Mouse (Mus musculus) neural tube, embryonic 11.5 days (tissue): ENCODE results near the gene Epc2. TPM values are rescaled to one million over a fixed set of nuclear protein-coding genes. Genes with fewer than 3 reads are reported as not detected.

Experiments
- ATAC-seq: fragments of 200-750 bp; cut with Nextera tagmentation; 2 replicates; pipeline ENCODE4 v1.8.0; 2017; ENCODE audit warnings: moderate number of reproducible peaks, mild to moderate bottlenecking, moderate TSS enrichment, moderate library complexity; ENCODE audit not compliant: insufficient read depth, low FRiP score, low TSS enrichment
- DNase-seq: peaks from one replicate; pipeline ENCODE4 v3.0.0-alpha.2; 2015; ENCODE audit warnings: low spot score
- H3K27ac ChIP-seq: fragments of 300-500 bp; sonication (generic); 2 replicates; pipeline ENCODE4 v1.5.1; 2014; ENCODE audit warnings: low read depth, mild to moderate bottlenecking, low read length
- H3K27me3 ChIP-seq: fragments of 300-500 bp; sonication (generic); 2 replicates; pipeline ENCODE4 v1.6.1; 2014; ENCODE audit warnings: mild to moderate bottlenecking, low read length, mixed read lengths; ENCODE audit not compliant: control insufficient read depth, insufficient read depth
- H3K36me3 ChIP-seq: fragments of 300-500 bp; sonication (generic); 2 replicates; pipeline ENCODE4 v1.6.1; 2014; ENCODE audit warnings: mild to moderate bottlenecking, low read length, moderate library complexity, mixed read lengths; ENCODE audit not compliant: control insufficient read depth, insufficient read depth
- H3K4me1 ChIP-seq: fragments of 300-500 bp; sonication (generic); 2 replicates; pipeline ENCODE4 v1.6.1; 2014; ENCODE audit warnings: low read length, mixed read lengths; ENCODE audit not compliant: control insufficient read depth, insufficient read depth
- H3K4me2 ChIP-seq: fragments of 300-500 bp; sonication (generic); 2 replicates; pipeline ENCODE4 v1.6.1; 2014; ENCODE audit warnings: low read depth, mild to moderate bottlenecking, moderate library complexity
- H3K4me3 ChIP-seq: fragments of 300-500 bp; sonication (generic); 2 replicates; pipeline ENCODE4 v1.5.1; 2014; ENCODE audit warnings: low read depth, low read length
- H3K9ac ChIP-seq: fragments of 300-500 bp; sonication (generic); 2 replicates; pipeline ENCODE4 v1.6.1; 2014; ENCODE audit warnings: mild to moderate bottlenecking, low read length
- H3K9me3 ChIP-seq: fragments of 300-500 bp; sonication (generic); 2 replicates; pipeline ENCODE4 v1.6.1; 2016; ENCODE audit warnings: low read length; ENCODE audit not compliant: control insufficient read depth
- WGBS: fragments of 180-500 bp; shearing (Covaris S2); extraction: QIAGEN DNeasy Blood & Tissue Kit; methylation state at CpG from one replicate; pipeline ENCODE4 v1.1.7; 2014; 5-methylcytosine and 5-hydroxymethylcytosine counted together
- polyA plus RNA-seq: library from polyadenylated mRNA; unstranded; fragments of >200 nt; fragmentation: Nextera tagmentation; extraction: Ambion mirVana; gene quantifications from 2 replicates; pipeline ENCODE4 v1.2.1, GENCODE M21; 2014

Gene Epc2
- polyA plus RNA-seq, 1 experiment from 2014 or later = 11.1 TPM

- H3K4me2 ChIP-seq = no peak overlapping the region
- no peak overlapping the region for H3K9ac ChIP-seq
- no peak overlapping the region for H3K4me3 ChIP-seq
- no peaks in the 10 kb centered on the region for H3K27me3 ChIP-seq
- no peaks in the 10 kb centered on the region for H3K36me3 ChIP-seq
- no peaks in the 10 kb centered on the region for H3K4me1 ChIP-seq
- DNase-seq (no peak), ATAC-seq (no peak)
- H3K9me3 ChIP-seq = no peaks in the 10 kb centered on the region
- WGBS = 94% methylated on average over 2 of the region's 2 CpGs
- no peak overlapping the region for H3K27ac ChIP-seq
Observed at GRCm38 (mm10) chr2:49583311-49583710, 132.0 kb downstream of the Epc2 start.

GRCm38 (mm10) chr2:49590450-49590849, 139.2 kb downstream of the Epc2 start:
- no peak overlapping the region for H3K4me2 ChIP-seq
- ATAC-seq (no peak), DNase-seq (no peak)
- no peak overlapping the region for H3K9ac ChIP-seq
- H3K4me1 ChIP-seq = no peaks in the 10 kb centered on the region
- H3K9me3 ChIP-seq = no peaks in the 10 kb centered on the region
- 75% methylated on average over 5 of the region's 5 CpGs for WGBS
- H3K4me3 ChIP-seq = no peak overlapping the region
- no peaks in the 10 kb centered on the region for H3K36me3 ChIP-seq
- no peak overlapping the region for H3K27ac ChIP-seq
- no peaks in the 10 kb centered on the region for H3K27me3 ChIP-seq

GRCm38 (mm10) chr2:49592926-49593325, 141.6 kb downstream of the Epc2 start:
- Histone ChIP-seq H3K4me2 (no peak overlapping the region), H3K36me3 (no peaks in the 10 kb centered on the region), H3K9ac (no peak overlapping the region), H3K9me3 (no peaks in the 10 kb centered on the region), H3K27me3 (no peaks in the 10 kb centered on the region), H3K27ac (no peak overlapping the region), H3K4me1 (no peaks in the 10 kb centered on the region), H3K4me3 (no peak overlapping the region)
- ATAC-seq = no peak
- DNase-seq = no peak

- ATAC-seq (no peak), DNase-seq (no peak)
- H3K27ac ChIP-seq = no peak overlapping the region
- no peaks in the 10 kb centered on the region for H3K4me1 ChIP-seq
- no peak overlapping the region for H3K9ac ChIP-seq
- no peaks in the 10 kb centered on the region for H3K36me3 ChIP-seq
- whole genome bisulfite sequencing = 92% methylated on average over 7 of the region's 7 CpGs
- H3K27me3 ChIP-seq = no peaks in the 10 kb centered on the region
- H3K9me3 ChIP-seq = no peaks in the 10 kb centered on the region
- no peak overlapping the region for H3K4me3 ChIP-seq
- no peak overlapping the region for H3K4me2 ChIP-seq
Observed at GRCm38 (mm10) chr2:49594886-49595285, 143.6 kb downstream of the Epc2 start.

- Histone ChIP-seq H3K9me3 (no peaks in the 10 kb centered on the region), H3K27me3 (no peaks in the 10 kb centered on the region), H3K4me1 (peaks cover 4% of the 10 kb centered on the region; the same call in 1 of the 2 replicates), H3K9ac (no peak overlapping the region), H3K27ac (no peak overlapping the region), H3K4me3 (no peak overlapping the region), H3K36me3 (no peaks in the 10 kb centered on the region), H3K4me2 (no peak overlapping the region)
- 82% methylated on average over 3 of the region's 3 CpGs for WGBS
- DNase-seq = no peak
- no peak for ATAC-seq
Observed at GRCm38 (mm10) chr2:49596318-49596717, 145.0 kb downstream of the Epc2 start.

GRCm38 (mm10) chr2:49600021-49600681, 148.9 kb downstream of the Epc2 start:
- Histone ChIP-seq H3K4me2 (no peak overlapping the region), H3K4me3 (no peak overlapping the region), H3K9ac (no peak overlapping the region), H3K27me3 (no peaks in the 10 kb centered on the region), H3K9me3 (no peaks in the 10 kb centered on the region), H3K4me1 (peaks cover 4% of the 10 kb centered on the region; the same call in 1 of the 2 replicates), H3K36me3 (no peaks in the 10 kb centered on the region), H3K27ac (no peak overlapping the region)
- 52% methylated on average over 7 of the region's 7 CpGs for WGBS
- peak; percentile 23 for DNase-seq
- ATAC-seq = 0 out of 2 replicates have a peak, but pooled peaks have one; percentile 20

Other genes with a start within 250 kb of the Epc2 start
- gene Kif5c, start 167.8 kb downstream of the Epc2 start, polyA plus RNA-seq = 113 and 122 TPM in 2 replicates